Mouse (Mus musculus) hindbrain, postnatal 0 days (tissue): ENCODE measurements around the gene Tbc1d1. TPM values are rescaled to one million over a fixed set of nuclear protein-coding genes. Genes with fewer than 3 reads are reported as not detected.

Experiments
- ATAC-seq: fragments of 200-750 bp; cut with Nextera tagmentation; 2 replicates; pipeline ENCODE4 v1.8.0; 2017; ENCODE audit warnings: mild to moderate bottlenecking, moderate TSS enrichment, moderate library complexity
- DNase-seq: peaks from one replicate; pipeline ENCODE4 v3.0.0-alpha.2; 2015; ENCODE audit warnings: low spot score
- H3K27ac ChIP-seq: fragments of 300-500 bp; sonication (generic); 2 replicates; pipeline ENCODE4 v1.5.1; 2014; ENCODE audit warnings: mild to moderate bottlenecking
- H3K27me3 ChIP-seq: fragments of 300-500 bp; sonication (generic); 2 replicates; pipeline ENCODE4 v1.6.1; 2014; ENCODE audit warnings: low read length, mixed read lengths; ENCODE audit not compliant: insufficient read depth
- H3K36me3 ChIP-seq: fragments of 300-500 bp; sonication (generic); 2 replicates; pipeline ENCODE4 v1.6.1; 2014; ENCODE audit warnings: low read length, mixed read lengths; ENCODE audit not compliant: insufficient read depth
- H3K4me1 ChIP-seq: fragments of 300-500 bp; sonication (generic); 2 replicates; pipeline ENCODE4 v1.6.1; 2014; ENCODE audit warnings: antibody characterized with exemption, low read length, mixed read lengths; ENCODE audit not compliant: insufficient read depth
- H3K4me2 ChIP-seq: fragments of 300-500 bp; sonication (generic); 2 replicates; pipeline ENCODE4 v1.6.1; 2014; ENCODE audit warnings: low read depth, mild to moderate bottlenecking, low read length, moderate library complexity, mixed read lengths
- H3K4me3 ChIP-seq: fragments of 300-500 bp; sonication (generic); 2 replicates; pipeline ENCODE4 v1.5.1; 2014; ENCODE audit warnings: low read length
- H3K9ac ChIP-seq: fragments of 300-500 bp; sonication (generic); replicated peaks from 2 replicates; pipeline ENCODE4 v1.6.1; 2014; ENCODE audit warnings: mild to moderate bottlenecking, low read length, moderate library complexity, mixed read lengths
- H3K9me3 ChIP-seq: fragments of 300-500 bp; sonication (generic); 2 replicates; pipeline ENCODE4 v1.6.1; 2016; ENCODE audit warnings: low read length, mixed read lengths
- CTCF ChIP-seq: IDR thresholded peaks from 2 replicates; pipeline ENCODE4 v1.5.1; 2016; ENCODE audit warnings: antibody characterized with exemption, control low read depth, low read depth
- WGBS: fragments of 180-500 bp; shearing (Covaris S2); extraction: QIAGEN DNeasy Blood & Tissue Kit; methylation state at CpG from one replicate; pipeline ENCODE4 v1.1.7; 2014; 5-methylcytosine and 5-hydroxymethylcytosine counted together
- microRNA-seq, 2 experiments: library from miRNA; unstranded; fragments of <30 nt; microRNA quantifications; one replicate each; pipeline ENCODE4; 2016
- polyA plus RNA-seq: library from polyadenylated mRNA; unstranded; fragments of >200 nt; fragmentation: Nextera tagmentation; extraction: Ambion mirVana; gene quantifications from 2 replicates; pipeline ENCODE4 v1.2.1, GENCODE M21; 2015
- total RNA-seq: library from RNA; depleted of rRNA; stranded (reverse); fragments of >200 nt; gene quantifications from 2 replicates; pipeline ENCODE4 v1.2.3, GENCODE M21; 2014; rRNA removed

Gene Tbc1d1
- total and polyA plus RNA-seq, 2 experiments from 2014 or later, result 7.2 to 19.2 TPM

GRCm38 (mm10) chr5:64392426-64393020 lies 236.4 kb downstream of the Tbc1d1 start:
- Histone ChIP-seq H3K9me3 (no peaks in the 10 kb centered on the region), H3K36me3 (no peaks in the 10 kb centered on the region), H3K9ac (no peak overlapping the region), H3K4me1 (no peaks in the 10 kb centered on the region), H3K27ac (no peak overlapping the region), H3K27me3 (no peaks in the 10 kb centered on the region), H3K4me2 (no peak overlapping the region), H3K4me3 (no peak overlapping the region)
- ATAC-seq (no peak), DNase-seq (no peak)
- no peak for TF ChIP-seq CTCF
- 87% methylated on average over 8 of the region's 8 CpGs for WGBS

GRCm38 (mm10) chr5:64393530-64393929 lies 237.4 kb downstream of the Tbc1d1 start:
- 80% methylated on average over 4 of the region's 4 CpGs for WGBS
- DNase-seq, result no peak

GRCm38 (mm10) chr5:64398155-64398554 lies 242.1 kb downstream of the Tbc1d1 start:
- no peak overlapping the region for H3K4me2 ChIP-seq
- H3K27me3 ChIP-seq, result no peaks in the 10 kb centered on the region
- TF ChIP-seq CTCF, result no peak
- no peak overlapping the region for H3K4me3 ChIP-seq
- WGBS, result 89% methylated on average over 13 of the region's 13 CpGs
- no peak for ATAC-seq
- no peak overlapping the region for H3K27ac ChIP-seq
- H3K9me3 ChIP-seq, result no peaks in the 10 kb centered on the region
- H3K36me3 ChIP-seq, result no peaks in the 10 kb centered on the region
- no peaks in the 10 kb centered on the region for H3K4me1 ChIP-seq
- DNase-seq, result no peak
- no peak overlapping the region for H3K9ac ChIP-seq

More at GRCm38 (mm10) chr5:64393530-64393929, 237.4 kb downstream of the Tbc1d1 start:
- no peak overlapping the region for H3K27ac ChIP-seq
- no peaks in the 10 kb centered on the region for H3K27me3 ChIP-seq
- no peak for ATAC-seq
- H3K4me2 ChIP-seq, result no peak overlapping the region
- no peak for TF ChIP-seq CTCF
- H3K4me3 ChIP-seq, result no peak overlapping the region
- no peaks in the 10 kb centered on the region for H3K36me3 ChIP-seq
- no peaks in the 10 kb centered on the region for H3K9me3 ChIP-seq
- H3K4me1 ChIP-seq, result no peaks in the 10 kb centered on the region
- H3K9ac ChIP-seq, result no peak overlapping the region

GRCm38 (mm10) chr5:64400742-64401141 lies 244.6 kb downstream of the Tbc1d1 start:
- H3K4me2 ChIP-seq, result no peak overlapping the region
- H3K4me3 ChIP-seq, result no peak overlapping the region
- H3K36me3 ChIP-seq, result no peaks in the 10 kb centered on the region
- ATAC-seq, result no peak
- DNase-seq, result no peak
- H3K9ac ChIP-seq, result no peak overlapping the region
- WGBS, result 94% methylated on average over 4 of the region's 4 CpGs
- no peak for TF ChIP-seq CTCF
- H3K27me3 ChIP-seq, result no peaks in the 10 kb centered on the region
- no peaks in the 10 kb centered on the region for H3K4me1 ChIP-seq
- H3K27ac ChIP-seq, result no peak overlapping the region
- H3K9me3 ChIP-seq, result no peaks in the 10 kb centered on the region

Small RNA genes lying within 50 kb of the gene (microRNA-seq; reads per million reads assigned to microRNA genes)
- gene Gm22395, result 0 reads per million in 2 experiments

Other genes starting within 250 kb of the Tbc1d1 start
- gene Rell1, start 187.4 kb upstream of the Tbc1d1 start, total RNA-seq, result 2.5 and 4.0 TPM in 2 replicates
- 7.6 and 7.9 TPM in 2 replicates for gene Rell1, start 187.4 kb upstream of the Tbc1d1 start, polyA plus RNA-seq
- 8.6 and 11.4 TPM in 2 replicates for gene Pgm2, start 63.4 kb upstream of the Tbc1d1 start, total RNA-seq
- gene Pgm2, start 63.4 kb upstream of the Tbc1d1 start, polyA plus RNA-seq, result 14.8 and 17.5 TPM in 2 replicates